12 mouse cellular contexts compared by ENCODE assay signal in the genomic region with DNA sequence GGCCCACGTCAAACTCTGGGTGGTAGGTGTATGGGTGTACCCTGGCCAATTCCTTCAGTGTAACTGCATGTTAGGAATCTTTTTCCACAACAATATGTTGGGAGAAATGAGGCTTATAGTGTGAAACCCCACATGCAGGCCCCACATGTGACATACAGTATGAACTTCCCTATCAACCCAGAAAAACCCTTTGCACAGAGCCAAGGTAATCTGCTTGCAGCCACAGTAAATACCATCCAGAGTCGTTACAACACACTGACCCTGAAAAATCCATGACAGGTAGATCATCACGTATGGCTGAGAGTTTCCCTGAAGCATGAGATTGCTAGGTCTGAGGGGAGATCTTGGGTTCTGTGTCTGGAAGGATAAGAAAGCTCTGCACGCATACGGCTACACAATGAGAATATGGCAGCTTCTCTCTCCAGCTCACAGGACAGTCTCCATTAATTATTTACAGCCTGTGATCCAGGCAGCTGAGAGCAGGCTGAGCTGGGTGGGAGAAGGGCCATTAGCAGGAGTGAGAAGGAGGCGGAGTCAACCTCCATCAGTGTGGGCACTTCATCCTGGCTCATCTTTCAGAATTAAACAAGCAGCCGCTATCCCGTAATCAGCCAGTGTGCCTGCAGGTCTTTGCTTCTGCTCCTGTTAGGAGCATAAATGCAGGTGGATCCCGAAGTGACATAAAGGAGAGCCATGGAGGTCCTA. TPM values are rescaled to one million over a fixed set of nuclear protein-coding genes. Genes with fewer than 3 reads are reported as not detected.
DNase-seq lines count a peak whose midpoint lies in the region; ATAC-seq and TF ChIP-seq lines count a peak whose summit lies in the region.
"Had no signal": no experiment of that assay in that cellular context is flagged by ENCODE, and none has a peak within 500 bp of the region (broad histone marks: within the 10 kb centered on the region; RNA-seq: fewer than 3 reads in every experiment).

No protein-coding gene starts in this region.

- H3K4me2 ChIP-seq in liver, embryonic 13.5 days = no peak overlapping the region
- H3K4me2 ChIP-seq in liver, embryonic 12.5 days = no peak overlapping the region
- no peak overlapping the region; the same call in 1 of the 2 replicates for H3K4me2 ChIP-seq in hindbrain, embryonic 12.5 days (replicated peaks)
- no peak overlapping the region for H3K4me2 ChIP-seq in liver, embryonic 15.5 days
- no peak overlapping the region for H3K4me2 ChIP-seq in stomach, embryonic 16.5 days (ENCODE audit: low read depth, low read length)
- H3K4me2 ChIP-seq: heart, embryonic 13.5 days had no signal

- H3K36me3 ChIP-seq in liver, embryonic 13.5 days = no peaks in the 10 kb centered on the region
- H3K36me3 ChIP-seq in liver, embryonic 12.5 days = no peaks in the 10 kb centered on the region
- no peaks in the 10 kb centered on the region for H3K36me3 ChIP-seq in hindbrain, embryonic 12.5 days
- no peaks in the 10 kb centered on the region for H3K36me3 ChIP-seq in liver, embryonic 15.5 days (replicated peaks)
- H3K36me3 ChIP-seq in stomach, embryonic 16.5 days (ENCODE audit: control insufficient read depth, insufficient read depth, low read length) = no peaks in the 10 kb centered on the region
- H3K36me3 ChIP-seq in heart, adult 2 months (ENCODE audit: control insufficient read depth, insufficient read depth, low read length) = no peaks in the 10 kb centered on the region
- H3K36me3 ChIP-seq: heart, embryonic 13.5 days had no signal

- 0 out of 2 replicates have a peak, but pooled peaks cover 2% of the 10 kb centered on the region for H3K79me2 ChIP-seq in heart, adult 2 months (replicated peaks; ENCODE audit: control insufficient read depth, insufficient read depth, low read length)

- H3K9ac ChIP-seq in liver, embryonic 13.5 days = no peak overlapping the region
- no peak overlapping the region for H3K9ac ChIP-seq in liver, embryonic 12.5 days
- no peak overlapping the region for H3K9ac ChIP-seq in hindbrain, embryonic 12.5 days
- H3K9ac ChIP-seq in liver, embryonic 15.5 days = no peak overlapping the region
- no peak overlapping the region for H3K9ac ChIP-seq in stomach, embryonic 16.5 days (ENCODE audit: low read length)
- no peak overlapping the region for H3K9ac ChIP-seq in heart, adult 2 months (ENCODE audit: low read depth, low read length)
- H3K9ac ChIP-seq: heart, embryonic 13.5 days; liver, embryonic 14.5 days had no signal

- no peaks in the 10 kb centered on the region for H3K9me3 ChIP-seq in liver, embryonic 13.5 days (replicated peaks)
- no peaks in the 10 kb centered on the region for H3K9me3 ChIP-seq in liver, embryonic 12.5 days (replicated peaks)
- no peaks in the 10 kb centered on the region for H3K9me3 ChIP-seq in hindbrain, embryonic 12.5 days (replicated peaks)
- no peaks in the 10 kb centered on the region for H3K9me3 ChIP-seq in liver, embryonic 15.5 days (replicated peaks)
- H3K9me3 ChIP-seq in stomach, embryonic 16.5 days (replicated peaks; ENCODE audit: control insufficient read depth, low read length) = no peaks in the 10 kb centered on the region
- H3K9me3 ChIP-seq: heart, embryonic 13.5 days had no signal

- no peak for TF ChIP-seq POLR2A in heart, adult 2 months (IDR thresholded peaks at IDR 0.05; ENCODE audit: insufficient read depth, low read depth, low read length)

- no peak for DNase-seq in liver, embryonic 13.5 days
- no peak for DNase-seq in heart, adult 2 months
- no peak for DNase-seq in right cerebral cortex, postnatal 10 days (ENCODE audit: low spot score in 2 of 2)

- H3K4me1 ChIP-seq in liver, embryonic 13.5 days (replicated peaks) = 0 out of 2 replicates have a peak, but pooled peaks cover 2% of the 10 kb centered on the region
- no peaks in the 10 kb centered on the region for H3K4me1 ChIP-seq in liver, embryonic 12.5 days
- H3K4me1 ChIP-seq in hindbrain, embryonic 12.5 days = peaks cover 10% of the 10 kb centered on the region
- H3K4me1 ChIP-seq in liver, embryonic 15.5 days (replicated peaks) = peaks cover 4% of the 10 kb centered on the region; the same call in 1 of the 2 replicates
- H3K4me1 ChIP-seq in stomach, embryonic 16.5 days (ENCODE audit: control insufficient read depth, insufficient read depth, low read length) = peaks cover 11% of the 10 kb centered on the region
- H3K4me1 ChIP-seq in heart, adult 2 months (ENCODE audit: control insufficient read depth, insufficient read depth, low read length) = peaks cover 5% of the 10 kb centered on the region
- H3K4me1 ChIP-seq: heart, embryonic 13.5 days had no signal

- TF ChIP-seq EP300 in heart, adult 2 months (IDR thresholded peaks at IDR 0.05; ENCODE audit: insufficient read depth, low read depth, low read length) = no peak

- H3K27ac ChIP-seq in liver, embryonic 13.5 days = no peak overlapping the region
- H3K27ac ChIP-seq in liver, embryonic 12.5 days = no peak overlapping the region
- H3K27ac ChIP-seq in hindbrain, embryonic 12.5 days = peak overlapping the region; percentile 67; the same call in 1 of the 2 replicates
- no peak overlapping the region for H3K27ac ChIP-seq in liver, embryonic 15.5 days (replicated peaks)
- no peak overlapping the region for H3K27ac ChIP-seq in stomach, embryonic 16.5 days (ENCODE audit: low read length)
- no peak overlapping the region for H3K27ac ChIP-seq in heart, adult 2 months
- H3K27ac ChIP-seq: heart, embryonic 13.5 days; liver, embryonic 14.5 days had no signal

- WGBS in liver, embryonic 13.5 days (ENCODE audit: insufficient replicate concordance) = 62% methylated on average over 9 of the region's 9 CpGs
- 64% methylated on average over 9 of the region's 9 CpGs for WGBS in liver, embryonic 12.5 days (ENCODE audit: insufficient replicate concordance)
- WGBS in hindbrain, embryonic 12.5 days = 46% methylated on average over 9 of the region's 9 CpGs
- WGBS in liver, embryonic 15.5 days (ENCODE audit: insufficient replicate concordance) = 61% methylated on average over 9 of the region's 9 CpGs
- 37% methylated on average over 9 of the region's 9 CpGs for WGBS in stomach, embryonic 16.5 days
- WGBS in heart, adult 2 months = 83% methylated on average over 9 of the region's 9 CpGs

- H3K27me3 ChIP-seq in liver, embryonic 13.5 days = no peaks in the 10 kb centered on the region
- no peaks in the 10 kb centered on the region for H3K27me3 ChIP-seq in liver, embryonic 12.5 days (replicated peaks)
- no peaks in the 10 kb centered on the region for H3K27me3 ChIP-seq in hindbrain, embryonic 12.5 days
- no peaks in the 10 kb centered on the region for H3K27me3 ChIP-seq in liver, embryonic 15.5 days
- no peaks in the 10 kb centered on the region for H3K27me3 ChIP-seq in stomach, embryonic 16.5 days (ENCODE audit: control insufficient read depth, insufficient read depth, low read length)
- no peaks in the 10 kb centered on the region for H3K27me3 ChIP-seq in heart, adult 2 months (ENCODE audit: control insufficient read depth, insufficient read depth, low read length)
- H3K27me3 ChIP-seq: heart, embryonic 13.5 days had no signal

- TF ChIP-seq CTCF in heart, adult 2 months (IDR thresholded peaks at IDR 0.05) = no peak

- intact Hi-C loops in heart, adult 2 months (cut with DNase I) = no loop called here

- peak; percentile 34; the same call in 1 of the 2 replicates for ATAC-seq in liver, embryonic 13.5 days (ENCODE audit: low read depth)
- ATAC-seq in liver, embryonic 12.5 days = no peak
- ATAC-seq in hindbrain, embryonic 12.5 days (ENCODE audit: low FRiP score) = peak; percentile 94
- ATAC-seq in liver, embryonic 15.5 days (ENCODE audit: insufficient read depth) = peak; percentile 37
- ATAC-seq in stomach, embryonic 16.5 days (ENCODE audit: insufficient read depth, low FRiP score) = peak; percentile 50; the same call in 1 of the 2 replicates

- no peak overlapping the region for H3K4me3 ChIP-seq in liver, embryonic 13.5 days (replicated peaks)
- H3K4me3 ChIP-seq in liver, embryonic 12.5 days = no peak overlapping the region
- no peak overlapping the region for H3K4me3 ChIP-seq in hindbrain, embryonic 12.5 days
- H3K4me3 ChIP-seq in liver, embryonic 15.5 days (replicated peaks) = no peak overlapping the region
- H3K4me3 ChIP-seq in stomach, embryonic 16.5 days (replicated peaks; ENCODE audit: low read length) = no peak overlapping the region
- no peak overlapping the region for H3K4me3 ChIP-seq in heart, adult 2 months
- H3K4me3 ChIP-seq: heart, embryonic 13.5 days had no signal

RNA-seq across cellular contexts. Expression of a gene that starts 18.6 kb away (rescaled TPM):
- not detected in 2 replicates for polyA plus RNA-seq in liver, embryonic 13.5 days (2015; fragmentation: Nextera tagmentation; extraction: Ambion mirVana)
- polyA plus RNA-seq in liver, embryonic 12.5 days (2016; fragmentation: Nextera tagmentation; extraction: Ambion mirVana) = not detected in 2 replicates
- polyA plus RNA-seq in hindbrain, embryonic 12.5 days (2016; fragmentation: Nextera tagmentation; extraction: Ambion mirVana) = not detected in 2 replicates
- polyA plus RNA-seq in liver, embryonic 15.5 days (2015; fragmentation: Nextera tagmentation; extraction: Ambion mirVana) = not detected in 2 replicates
- not detected in 2 replicates for polyA plus RNA-seq in stomach, embryonic 16.5 days (2015; fragmentation: Nextera tagmentation; extraction: Ambion mirVana)
- total RNA-seq in heart, adult 2 months (2021) = not detected
- polyA plus RNA-seq in heart, adult 2 months (2012; rRNA removed) = not detected in 2 replicates
- total RNA-seq: ES-E14; layer of hippocampus, postnatal 14 days; monocyte, adult 5-6 weeks had no signal
- polyA plus RNA-seq: heart, embryonic 13.5 days; liver, embryonic 14.5 days had no signal

RNA-seq across cellular contexts. Expression of a gene that starts 41.0 kb away (rescaled TPM):
- polyA plus RNA-seq in liver, embryonic 13.5 days (2015; fragmentation: Nextera tagmentation; extraction: Ambion mirVana) = 3.8 and 4.2 TPM in 2 replicates
- polyA plus RNA-seq in liver, embryonic 12.5 days (2016; fragmentation: Nextera tagmentation; extraction: Ambion mirVana) = 6.3 and 7.1 TPM in 2 replicates
- 7.2 and 7.6 TPM in 2 replicates for polyA plus RNA-seq in hindbrain, embryonic 12.5 days (2016; fragmentation: Nextera tagmentation; extraction: Ambion mirVana)
- 4.7 and 5.8 TPM in 2 replicates for polyA plus RNA-seq in liver, embryonic 15.5 days (2015; fragmentation: Nextera tagmentation; extraction: Ambion mirVana)
- polyA plus RNA-seq in stomach, embryonic 16.5 days (2015; fragmentation: Nextera tagmentation; extraction: Ambion mirVana) = 19.5 and 21.4 TPM in 2 replicates
- 1 to 10 TPM; 7.8 to 9.6 TPM for total RNA-seq in heart, adult 2 months (2021)
- polyA plus RNA-seq in heart, adult 2 months (2012; rRNA removed) = 11.0 and 12.0 TPM in 2 replicates
